Mouse (Mus musculus): ENCODE measurements around the gene Zbed3. TPM values are rescaled to one million over a fixed set of nuclear protein-coding genes. Genes with fewer than 3 reads are reported as not detected.
"Not testable (repeated sequence)": the region's sequence is repeated elsewhere in the genome, so short reads cannot be mapped to it uniquely, and the experiment has no call there.

The Zbed3 gene
- polyA plus RNA-seq, 1 experiment from 2014 or later = 51.3 TPM

DNA sequence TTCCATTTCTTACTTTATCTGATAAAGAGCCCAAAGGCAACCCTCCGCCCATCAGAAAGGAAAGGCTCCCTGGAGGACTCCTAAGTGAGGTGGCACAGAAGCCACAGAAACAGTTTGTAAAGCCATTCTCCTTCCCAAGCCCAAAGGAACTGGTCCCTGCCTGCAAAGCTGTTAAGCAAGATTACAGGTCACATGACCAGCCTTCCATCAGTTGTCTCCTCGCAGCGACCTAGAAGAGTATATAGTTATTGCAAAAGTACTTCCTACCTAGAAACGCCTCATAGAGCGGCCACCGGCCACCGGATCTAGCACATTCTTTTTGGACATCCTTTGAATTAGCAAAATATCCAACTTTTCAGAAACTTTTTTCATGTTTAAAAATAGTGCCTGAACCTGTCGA is 20.1 kb downstream of the Zbed3 start:
- Histone ChIP-seq H3K4me3 (replicated peaks) (no peak overlapping the region), H3K27ac (no peak overlapping the region), H3K9me3 (no peaks in the 10 kb centered on the region), H3K4me1 (no peaks in the 10 kb centered on the region), H3K4me2 (no peak overlapping the region), H3K27me3 (replicated peaks) (no peaks in the 10 kb centered on the region), H3K36me3 (peaks cover 12% of the 10 kb centered on the region), H3K9ac (no peak overlapping the region)
- ATAC-seq (ENCODE audit: insufficient read depth, low FRiP score, low read depth) = no peak
- 85% methylated on average over 8 of the region's 8 CpGs for WGBS

DNA sequence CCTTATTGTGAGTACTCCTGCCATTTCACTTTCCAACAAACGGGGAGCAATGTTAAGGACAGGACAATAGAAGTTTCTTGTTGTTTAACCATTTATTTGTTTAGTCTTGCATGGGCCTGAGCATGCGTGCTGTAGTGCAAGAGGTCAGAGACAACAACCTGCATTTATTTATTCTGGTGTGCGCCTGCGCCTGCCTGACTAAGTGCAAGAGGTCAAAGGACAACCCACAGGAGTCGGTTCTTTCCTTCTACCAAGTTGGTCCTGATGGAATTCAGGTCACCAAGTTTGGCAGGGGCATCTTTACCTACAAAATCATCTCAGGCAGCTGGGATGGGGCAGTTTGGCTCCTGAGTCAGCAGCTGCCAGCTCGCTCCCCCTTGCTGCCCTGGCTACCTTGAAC is 22.5 kb downstream of the Zbed3 start:
- H3K9ac ChIP-seq = no peak overlapping the region
- 60% methylated on average over 6 of the region's 6 CpGs for WGBS
- no peak for ATAC-seq (ENCODE audit: insufficient read depth, low FRiP score, low read depth)
- H3K4me2 ChIP-seq = no peak overlapping the region
- H3K9me3 ChIP-seq = no peaks in the 10 kb centered on the region
- no peak overlapping the region for H3K27ac ChIP-seq
- H3K4me3 ChIP-seq (replicated peaks) = no peak overlapping the region
- no peaks in the 10 kb centered on the region for H3K27me3 ChIP-seq (replicated peaks)
- no peaks in the 10 kb centered on the region for H3K4me1 ChIP-seq
- H3K36me3 ChIP-seq = 0 out of 2 replicates have a peak, but pooled peaks cover 5% of the 10 kb centered on the region

GRCm38 (mm10) chr13:95347018-95347696 is 23.7 kb downstream of the Zbed3 start:
- 28% methylated on average over 8 of the region's 8 CpGs for WGBS
- Histone ChIP-seq H3K9ac (no peak overlapping the region), H3K36me3 (peaks cover 15% of the 10 kb centered on the region), H3K27ac (no peak overlapping the region), H3K4me3 (replicated peaks) (no peak overlapping the region), H3K9me3 (no peaks in the 10 kb centered on the region), H3K4me2 (no peak overlapping the region), H3K27me3 (replicated peaks) (no peaks in the 10 kb centered on the region), H3K4me1 (no peaks in the 10 kb centered on the region)
- ATAC-seq (ENCODE audit: insufficient read depth, low FRiP score, low read depth) = peak; percentile 27; the same call in 1 of the 2 replicates

DNA sequence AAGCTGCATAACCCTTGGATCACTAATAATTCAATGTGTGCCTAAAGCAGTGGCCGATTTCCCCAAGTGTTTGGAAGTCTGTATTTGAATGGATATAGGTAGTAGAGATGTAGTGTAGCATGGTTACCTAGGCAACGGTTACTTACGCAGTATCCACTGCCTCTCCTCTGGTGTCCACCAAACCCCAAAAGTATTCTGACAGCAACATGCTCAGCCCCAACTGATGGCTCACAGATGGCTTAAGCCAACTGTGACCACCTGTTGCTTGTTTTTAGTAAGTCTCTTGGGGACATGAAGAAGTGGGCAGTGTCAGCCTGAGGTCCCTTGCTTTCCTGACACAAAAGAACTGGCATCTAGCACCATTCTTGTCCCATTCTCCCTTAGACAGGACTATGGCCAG is 25.1 kb downstream of the Zbed3 start:
- no peak for ATAC-seq (ENCODE audit: insufficient read depth, low FRiP score, low read depth)
- WGBS = 93% methylated on average over 3 of the region's 3 CpGs
- H3K36me3 ChIP-seq = peaks cover 23% of the 10 kb centered on the region

GRCm38 (mm10) chr13:95358223-95358622 is 34.8 kb downstream of the Zbed3 start:
- peaks cover 43% of the 10 kb centered on the region for H3K36me3 ChIP-seq
- H3K4me3 ChIP-seq (replicated peaks) = no peak overlapping the region
- H3K4me1 ChIP-seq = no peaks in the 10 kb centered on the region
- 77% methylated on average over 2 of the region's 2 CpGs for WGBS
- ATAC-seq (ENCODE audit: insufficient read depth, low FRiP score, low read depth) = no peak
- no peak overlapping the region for H3K9ac ChIP-seq
- no peak overlapping the region for H3K27ac ChIP-seq
- H3K4me2 ChIP-seq = no peak overlapping the region
- H3K9me3 ChIP-seq = no peaks in the 10 kb centered on the region
- H3K27me3 ChIP-seq (replicated peaks) = no peaks in the 10 kb centered on the region

More for the DNA sequence above, 25.1 kb downstream of the Zbed3 start:
- Histone ChIP-seq H3K9ac (no peak overlapping the region), H3K27me3 (replicated peaks) (no peaks in the 10 kb centered on the region), H3K4me3 (replicated peaks) (no peak overlapping the region), H3K4me2 (no peak overlapping the region), H3K27ac (no peak overlapping the region), H3K4me1 (no peaks in the 10 kb centered on the region), H3K9me3 (no peaks in the 10 kb centered on the region)

DNA sequence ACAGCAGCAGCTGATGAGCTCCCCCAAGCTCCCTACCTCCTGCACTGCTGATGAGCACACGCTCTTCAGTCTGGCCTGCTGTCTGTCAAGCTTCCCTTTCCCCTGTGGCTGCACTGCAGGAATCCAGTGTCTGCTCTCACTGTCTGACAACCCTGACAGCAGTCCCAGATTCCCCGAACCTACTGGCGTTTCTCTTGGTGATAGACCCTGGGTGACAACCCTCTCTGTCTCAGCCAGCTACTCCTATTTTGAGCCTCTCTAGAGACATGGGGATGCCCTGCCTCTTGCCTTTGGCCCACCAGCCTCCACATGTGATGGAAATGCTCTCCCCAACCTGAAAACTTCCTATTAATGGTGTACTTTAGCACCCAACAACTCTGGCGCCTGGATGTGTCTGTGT is 40.0 kb downstream of the Zbed3 start:
- no peak overlapping the region for H3K4me2 ChIP-seq
- H3K27me3 ChIP-seq (replicated peaks) = no peaks in the 10 kb centered on the region
- no peak overlapping the region for H3K9ac ChIP-seq
- no peaks in the 10 kb centered on the region for H3K4me1 ChIP-seq
- WGBS = 88% methylated on average over 4 of the region's 4 CpGs
- no peak overlapping the region for H3K4me3 ChIP-seq (replicated peaks)
- no peak overlapping the region for H3K27ac ChIP-seq
- peaks cover 33% of the 10 kb centered on the region for H3K36me3 ChIP-seq
- ATAC-seq (ENCODE audit: insufficient read depth, low FRiP score, low read depth) = no peak
- no peaks in the 10 kb centered on the region for H3K9me3 ChIP-seq

- no peaks in the 10 kb centered on the region for H3K27me3 ChIP-seq (replicated peaks)
- 91% methylated on average over 8 of the region's 8 CpGs for WGBS
- ATAC-seq (ENCODE audit: insufficient read depth, low FRiP score, low read depth) = no peak
- H3K4me3 ChIP-seq (replicated peaks) = no peak overlapping the region
- no peak overlapping the region for H3K4me2 ChIP-seq
- no peaks in the 10 kb centered on the region for H3K9me3 ChIP-seq
- no peaks in the 10 kb centered on the region for H3K4me1 ChIP-seq
- H3K36me3 ChIP-seq = peaks cover 40% of the 10 kb centered on the region
- H3K27ac ChIP-seq = no peak overlapping the region
- no peak overlapping the region for H3K9ac ChIP-seq
Observed at GRCm38 (mm10) chr13:95366356-95366755, 42.9 kb downstream of the Zbed3 start.

DNA sequence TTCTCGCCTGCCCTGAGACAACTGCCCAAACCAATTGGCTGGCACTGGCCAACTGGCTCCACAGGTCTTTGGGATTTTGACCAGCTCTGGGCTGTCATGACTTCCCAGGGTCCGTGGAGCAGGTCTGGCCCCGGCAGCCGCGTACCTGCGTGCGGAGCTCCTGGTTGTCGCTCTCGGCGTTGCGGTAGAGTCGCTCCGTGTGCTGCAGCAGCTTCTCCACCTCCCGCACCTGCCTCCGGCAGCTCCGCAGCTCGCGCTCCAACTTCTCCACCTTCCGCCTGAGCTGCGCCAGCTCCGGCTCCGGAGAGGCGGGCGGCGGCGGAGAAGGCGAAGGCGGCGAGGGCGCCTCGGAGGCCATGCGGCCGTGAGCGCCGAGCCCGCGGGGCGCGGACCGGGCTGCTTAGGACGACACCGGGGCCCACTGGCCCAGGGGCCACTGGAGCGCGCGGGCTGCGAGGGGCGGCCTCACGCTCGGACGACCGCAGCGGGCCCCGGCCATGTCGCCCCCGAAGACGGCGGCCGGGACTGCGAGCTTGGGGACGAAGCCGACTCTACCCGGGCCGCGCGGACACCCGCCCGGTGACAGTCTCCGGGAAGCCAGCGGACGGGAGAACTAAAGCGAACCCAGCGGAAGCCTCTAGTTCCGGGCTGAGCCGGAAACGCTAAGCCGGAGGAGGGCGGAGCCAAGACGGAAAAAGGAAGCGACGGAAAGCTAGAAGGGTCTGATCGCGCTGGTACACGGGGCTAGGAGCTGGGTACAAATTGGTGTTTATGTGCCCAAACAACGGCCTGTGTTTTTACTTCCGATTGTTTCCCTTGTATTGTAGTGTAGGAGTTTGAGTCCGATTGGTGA is 51.5 kb downstream of the Zbed3 start, which contains the start of gene Aggf1:
Gene Aggf1, minus strand, starts transcription at position 652 of the 853 bp plus-strand sequence.
- under 1% methylated on average over 84 of the region's 86 CpGs for WGBS
- peak; percentile 94 for ATAC-seq (ENCODE audit: insufficient read depth, low FRiP score, low read depth)
- peaks cover 7% of the 10 kb centered on the region for H3K4me1 ChIP-seq

DNA sequence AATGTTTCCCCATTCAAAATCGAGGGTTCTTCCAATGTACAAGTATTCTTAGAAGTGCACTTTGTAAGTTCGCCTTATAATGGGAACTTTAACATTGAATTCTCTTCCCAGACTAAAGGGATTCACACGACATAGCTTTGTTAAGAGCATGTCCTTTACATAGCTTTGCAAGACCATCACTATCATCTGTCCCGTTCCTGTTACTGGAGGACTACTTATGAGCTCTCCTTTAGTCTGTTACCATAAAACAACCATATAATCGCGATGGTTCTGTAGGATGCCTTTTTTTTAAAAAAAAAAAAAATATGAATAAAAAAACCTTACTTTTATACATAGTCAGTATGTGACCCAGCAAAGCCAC is 52.1 kb downstream of the Zbed3 start:
- Histone ChIP-seq H3K27ac (0 out of 2 replicates have a peak overlapping the region, but pooled peaks have one; percentile 51), H3K36me3 (peaks cover 6% of the 10 kb centered on the region), H3K9ac (no peak overlapping the region), H3K4me3 (replicated peaks) (peak overlapping the region; percentile 69), H3K4me1 (peaks cover 7% of the 10 kb centered on the region), H3K9me3 (no peaks in the 10 kb centered on the region), H3K27me3 (replicated peaks) (no peaks in the 10 kb centered on the region), H3K4me2 (peak overlapping the region; percentile 55)
- ATAC-seq (ENCODE audit: insufficient read depth, low FRiP score, low read depth) = no peak
- 22% methylated on average over 6 of the region's 6 CpGs for WGBS

More for the DNA sequence above, 51.5 kb downstream of the Zbed3 start, which contains the start of gene Aggf1:
- peak within 1 kb of the TSS; percentile 69 for H3K4me3 ChIP-seq (replicated peaks)
- H3K4me2 ChIP-seq = peak within 1 kb of the TSS; percentile 78
- no peaks in the 10 kb centered on the region for H3K27me3 ChIP-seq (replicated peaks)
- H3K9ac ChIP-seq = peak within 1 kb of the TSS; percentile 76
- peak within 1 kb of the TSS; percentile 86 for H3K27ac ChIP-seq
- H3K36me3 ChIP-seq = peaks cover 9% of the 10 kb centered on the region
- H3K9me3 ChIP-seq = no peaks in the 10 kb centered on the region

GRCm38 (mm10) chr13:95376689-95377289 is 53.4 kb downstream of the Zbed3 start:
- not testable (repeated sequence) for H3K4me3 ChIP-seq (replicated peaks); ATAC-seq (ENCODE audit: insufficient read depth, low FRiP score, low read depth); H3K36me3 ChIP-seq; H3K27me3 ChIP-seq (replicated peaks); H3K9ac ChIP-seq; H3K4me2 ChIP-seq; H3K9me3 ChIP-seq; H3K4me1 ChIP-seq; H3K27ac ChIP-seq
- 93% methylated on average over 11 of the region's 11 CpGs for WGBS

GRCm38 (mm10) chr13:95378696-95379095 is 55.3 kb downstream of the Zbed3 start:
- Histone ChIP-seq H3K4me2 (no peak overlapping the region), H3K4me1 (peaks cover 4% of the 10 kb centered on the region), H3K4me3 (replicated peaks) (no peak overlapping the region), H3K9ac (no peak overlapping the region), H3K36me3 (no peaks in the 10 kb centered on the region), H3K9me3 (no peaks in the 10 kb centered on the region), H3K27ac (no peak overlapping the region), H3K27me3 (replicated peaks) (no peaks in the 10 kb centered on the region)
- 77% methylated on average over 3 of the region's 3 CpGs for WGBS
- no peak for ATAC-seq (ENCODE audit: insufficient read depth, low FRiP score, low read depth)

DNA sequence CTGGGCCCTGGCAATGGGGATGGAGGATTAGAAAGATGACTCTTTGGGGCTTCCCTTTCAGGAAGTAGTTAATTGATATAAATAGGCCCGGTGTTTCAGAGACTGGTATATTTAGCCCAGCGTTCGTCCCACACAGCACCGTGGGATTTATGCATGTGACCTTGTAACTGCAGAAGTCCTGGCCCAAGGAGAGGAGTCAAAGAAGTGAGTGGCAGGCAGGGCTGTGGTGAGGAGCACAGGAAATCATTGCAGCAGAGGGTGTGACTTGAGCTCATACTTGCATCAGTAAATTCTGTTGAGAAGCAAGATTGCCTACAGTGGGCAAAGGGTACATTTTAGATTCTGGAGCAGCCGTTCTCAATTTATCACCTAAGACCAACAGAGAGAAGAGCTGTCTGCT is 59.0 kb downstream of the Zbed3 start:
- Histone ChIP-seq H3K4me3 (replicated peaks) (no peak overlapping the region), H3K27ac (no peak overlapping the region), H3K36me3 (no peaks in the 10 kb centered on the region), H3K27me3 (replicated peaks) (no peaks in the 10 kb centered on the region), H3K4me1 (no peaks in the 10 kb centered on the region), H3K4me2 (no peak overlapping the region), H3K9me3 (no peaks in the 10 kb centered on the region), H3K9ac (no peak overlapping the region)
- ATAC-seq (ENCODE audit: insufficient read depth, low FRiP score, low read depth) = no peak
- 63% methylated on average over 5 of the region's 5 CpGs for WGBS
